Mouse (Mus musculus) embryonic facial prominence, embryonic 10.5 days (tissue): ENCODE measurements at regions not wholly inside any gene's neighbourhood (a gene's known extent, or its start where the extent isn't known, plus 50 kb on each side); places are given as distances from the start of the nearest gene placed in this dataset.

Source experiments
- DNase-seq: peaks from one replicate; pipeline ENCODE4 v3.0.0-alpha.2; 2017; ENCODE audit warnings: low spot score
- H3K27ac ChIP-seq: fragments of 300-500 bp; sonication (generic); replicated peaks from 2 replicates; pipeline ENCODE4 v1.5.1; 2016; ENCODE audit warnings: mild to moderate bottlenecking
- H3K27me3 ChIP-seq: fragments of 300-500 bp; sonication (generic); replicated peaks from 2 replicates; pipeline ENCODE4 v1.6.1; 2016; ENCODE audit warnings: low read depth, mild to moderate bottlenecking; ENCODE audit not compliant: poor library complexity, severe bottlenecking
- H3K36me3 ChIP-seq: fragments of 300-500 bp; sonication (generic); replicated peaks from 2 replicates; pipeline ENCODE4 v1.6.1; 2016; ENCODE audit warnings: mild to moderate bottlenecking, moderate library complexity
- H3K4me1 ChIP-seq: fragments of 300-500 bp; sonication (generic); 2 replicates; pipeline ENCODE4 v1.6.1; 2016
- H3K4me3 ChIP-seq: fragments of 300-500 bp; sonication (generic); 2 replicates; pipeline ENCODE4 v1.5.1; 2016; ENCODE audit warnings: mild to moderate bottlenecking, moderate library complexity
- H3K9me3 ChIP-seq: fragments of 300-500 bp; sonication (generic); 2 replicates; pipeline ENCODE4 v1.6.1; 2016; ENCODE audit warnings: mild to moderate bottlenecking
- WGBS: fragments of 180-500 bp; shearing (Covaris S2); methylation state at CpG from one replicate; pipeline ENCODE4 v1.1.7; 2016; 5-methylcytosine and 5-hydroxymethylcytosine counted together

- Histone ChIP-seq H3K4me1 (no peaks in the 10 kb centered on the region), H3K4me3 (no peak overlapping the region), H3K36me3 (no peaks in the 10 kb centered on the region), H3K9me3 (no peaks in the 10 kb centered on the region), H3K27me3 (no peaks in the 10 kb centered on the region), H3K27ac (no peak overlapping the region)
- DNase-seq = no peak
- 88% methylated on average over 6 of the region's 6 CpGs for WGBS
Observed at GRCm38 (mm10) chr1:127045711-127046420, 158.9 kb upstream of the Mgat5 start.

GRCm38 (mm10) chr1:127034748-127035147, 170.1 kb upstream of the Mgat5 start:
- H3K36me3 ChIP-seq = no peaks in the 10 kb centered on the region
- no peak overlapping the region for H3K27ac ChIP-seq
- H3K9me3 ChIP-seq = no peaks in the 10 kb centered on the region
- no peak for DNase-seq
- H3K27me3 ChIP-seq = no peaks in the 10 kb centered on the region
- no peak overlapping the region for H3K4me3 ChIP-seq
- WGBS = 89% methylated on average over 2 of the region's 2 CpGs
- H3K4me1 ChIP-seq = peaks cover 5% of the 10 kb centered on the region; the same call in 1 of the 2 replicates

GRCm38 (mm10) chr1:127031563-127031962, 173.3 kb upstream of the Mgat5 start:
- H3K27me3 ChIP-seq = no peaks in the 10 kb centered on the region
- no peaks in the 10 kb centered on the region for H3K9me3 ChIP-seq
- peaks cover 5% of the 10 kb centered on the region; the same call in 1 of the 2 replicates for H3K4me1 ChIP-seq
- no peak overlapping the region for H3K27ac ChIP-seq
- WGBS = 33% methylated on average over 4 of the region's 4 CpGs
- H3K36me3 ChIP-seq = no peaks in the 10 kb centered on the region
- peak; percentile 3 for DNase-seq
- H3K4me3 ChIP-seq = no peak overlapping the region

GRCm38 (mm10) chr1:127028872-127029497, 175.8 kb upstream of the Mgat5 start:
- H3K4me3 ChIP-seq = no peak overlapping the region
- DNase-seq = no peak
- H3K27me3 ChIP-seq = no peaks in the 10 kb centered on the region
- no peak overlapping the region for H3K27ac ChIP-seq
- no peaks in the 10 kb centered on the region for H3K9me3 ChIP-seq
- peaks cover 5% of the 10 kb centered on the region; the same call in 1 of the 2 replicates for H3K4me1 ChIP-seq
- no peaks in the 10 kb centered on the region for H3K36me3 ChIP-seq
- WGBS = 89% methylated on average over 1 of the region's 1 CpGs

- H3K4me1 ChIP-seq = no peaks in the 10 kb centered on the region
- H3K4me3 ChIP-seq = no peak overlapping the region
- H3K27me3 ChIP-seq = no peaks in the 10 kb centered on the region
- no peaks in the 10 kb centered on the region for H3K36me3 ChIP-seq
- H3K27ac ChIP-seq = no peak overlapping the region
- 85% methylated on average over 3 of the region's 3 CpGs for WGBS
- H3K9me3 ChIP-seq = no peaks in the 10 kb centered on the region
- DNase-seq = no peak
Observed at GRCm38 (mm10) chr1:127023100-127023499, 181.7 kb upstream of the Mgat5 start.

GRCm38 (mm10) chr1:127017698-127018097, 187.1 kb upstream of the Nckap5 start:
- H3K4me3 ChIP-seq = no peak overlapping the region
- H3K36me3 ChIP-seq = no peaks in the 10 kb centered on the region
- no peaks in the 10 kb centered on the region for H3K27me3 ChIP-seq
- H3K9me3 ChIP-seq = no peaks in the 10 kb centered on the region
- peaks cover 12% of the 10 kb centered on the region for H3K4me1 ChIP-seq
- H3K27ac ChIP-seq = no peak overlapping the region
- WGBS = 65% methylated on average over 2 of the region's 2 CpGs
- no peak for DNase-seq

- 74% methylated on average over 4 of the region's 4 CpGs for WGBS
- Histone ChIP-seq H3K27ac (no peak overlapping the region), H3K4me1 (peaks cover 12% of the 10 kb centered on the region), H3K36me3 (no peaks in the 10 kb centered on the region), H3K4me3 (no peak overlapping the region), H3K9me3 (no peaks in the 10 kb centered on the region), H3K27me3 (no peaks in the 10 kb centered on the region)
- DNase-seq = no peak
Observed at GRCm38 (mm10) chr1:127015894-127016245, 185.3 kb upstream of the Nckap5 start.

GRCm38 (mm10) chr1:127015042-127015893, 184.7 kb upstream of the Nckap5 start:
- Histone ChIP-seq H3K27me3 (no peaks in the 10 kb centered on the region), H3K36me3 (no peaks in the 10 kb centered on the region), H3K9me3 (no peaks in the 10 kb centered on the region), H3K27ac (no peak overlapping the region), H3K4me1 (peaks cover 12% of the 10 kb centered on the region), H3K4me3 (no peak overlapping the region)
- 55% methylated on average over 8 of the region's 8 CpGs for WGBS
- no peak for DNase-seq

- H3K4me1 ChIP-seq = peaks cover 12% of the 10 kb centered on the region
- DNase-seq = no peak
- no peak overlapping the region for H3K4me3 ChIP-seq
- WGBS = 71% methylated on average over 6 of the region's 6 CpGs
- no peaks in the 10 kb centered on the region for H3K9me3 ChIP-seq
- no peak overlapping the region for H3K27ac ChIP-seq
- H3K36me3 ChIP-seq = no peaks in the 10 kb centered on the region
- H3K27me3 ChIP-seq = no peaks in the 10 kb centered on the region
Observed at GRCm38 (mm10) chr1:127011901-127012300, 181.3 kb upstream of the Nckap5 start.

GRCm38 (mm10) chr1:127009699-127010098, 179.1 kb upstream of the Nckap5 start:
- Histone ChIP-seq H3K9me3 (no peaks in the 10 kb centered on the region), H3K27ac (no peak overlapping the region), H3K4me1 (no peaks in the 10 kb centered on the region; the same call in 1 of the 2 replicates), H3K4me3 (no peak overlapping the region), H3K36me3 (no peaks in the 10 kb centered on the region), H3K27me3 (no peaks in the 10 kb centered on the region)
- WGBS = 69% methylated on average over 4 of the region's 4 CpGs
- DNase-seq = no peak

GRCm38 (mm10) chr1:127001700-127002099, 171.1 kb upstream of the Nckap5 start:
- Histone ChIP-seq H3K27ac (0 out of 2 replicates have a peak overlapping the region, but pooled peaks have one; percentile 10), H3K36me3 (no peaks in the 10 kb centered on the region), H3K9me3 (no peaks in the 10 kb centered on the region), H3K4me3 (no peak overlapping the region), H3K27me3 (no peaks in the 10 kb centered on the region), H3K4me1 (peaks cover 14% of the 10 kb centered on the region)
- no peak for DNase-seq
- WGBS = 54% methylated on average over 7 of the region's 7 CpGs

GRCm38 (mm10) chr1:126993061-126993640, 162.6 kb upstream of the Nckap5 start:
- peak; percentile 31 for DNase-seq
- WGBS = 85% methylated on average over 1 of the region's 1 CpGs

More at GRCm38 (mm10) chr1:126993061-126993640, 162.6 kb upstream of the Nckap5 start:
- Histone ChIP-seq H3K9me3 (no peaks in the 10 kb centered on the region), H3K27me3 (no peaks in the 10 kb centered on the region), H3K4me1 (peaks cover 8% of the 10 kb centered on the region), H3K36me3 (no peaks in the 10 kb centered on the region), H3K27ac (no peak overlapping the region), H3K4me3 (no peak overlapping the region)
